Mouse (Mus musculus): ENCODE measurements around the gene Cdon. TPM values are rescaled to one million over a fixed set of nuclear protein-coding genes. Genes with fewer than 3 reads are reported as not detected.
A peak's percentile ranks its signal among the peaks of the same experiment; 100 is the strongest.

Cdon gene
- polyA plus RNA-seq (2016; fragmentation: Nextera tagmentation; extraction: Ambion mirVana): 11.7 and 15.4 TPM in 2 replicates

DNA sequence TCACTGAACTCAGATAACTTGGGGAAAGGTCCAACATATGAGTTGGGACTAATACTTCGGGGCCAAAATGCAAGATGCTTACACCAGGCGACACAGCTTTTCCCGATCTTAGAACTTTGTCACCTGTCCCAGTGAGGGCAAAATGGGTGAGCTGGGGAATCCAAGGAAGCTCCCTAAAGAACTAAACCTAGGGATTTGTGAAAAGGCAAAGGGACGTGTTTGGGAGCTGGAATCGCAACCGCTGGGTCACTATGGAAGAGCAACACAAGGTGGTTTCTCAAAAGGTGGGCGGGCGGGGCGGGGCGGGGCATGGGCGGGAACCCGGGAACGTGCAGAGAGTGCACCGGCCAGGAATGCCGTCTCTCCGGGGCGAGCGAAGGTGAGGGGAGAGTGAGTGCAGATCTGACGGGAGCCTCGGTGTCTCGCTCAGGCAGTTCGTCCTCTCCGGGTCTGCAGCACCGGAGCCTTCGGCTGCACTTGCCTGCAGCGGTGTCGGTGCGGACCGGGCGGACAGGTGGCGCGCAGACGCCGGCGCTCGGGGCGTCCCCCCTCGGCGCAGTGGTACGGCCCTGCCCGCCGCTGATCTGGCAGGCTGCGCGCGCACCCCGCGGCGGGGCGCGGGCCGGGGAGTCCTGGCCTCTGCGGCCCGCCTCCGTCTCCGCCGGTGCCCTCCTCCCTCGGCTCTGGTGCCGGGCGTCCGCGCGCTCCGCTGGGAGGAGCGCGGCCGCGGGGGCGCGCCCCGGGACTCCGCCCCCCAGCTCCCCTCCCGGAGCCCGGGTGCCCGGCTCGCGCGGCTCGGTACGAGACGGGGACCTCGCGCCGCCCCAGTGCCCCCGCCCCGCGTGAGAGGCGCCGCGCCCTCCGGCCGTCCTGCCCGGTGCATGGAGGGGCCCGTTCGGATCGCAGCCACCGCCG lies at the start of gene Cdon:
TSS of gene Cdon (plus strand) at position 324 of the 915 bp plus-strand sequence.
- Histone ChIP-seq H3K4me3 (peak within 1 kb of the TSS; percentile 85), H3K4me1 (replicated peaks) (peaks cover 51% of the 10 kb centered on the region), H3K9me3 (no peaks in the 10 kb centered on the region), H3K27me3 (ENCODE audit: insufficient read depth, poor library complexity, severe bottlenecking) (peaks cover 46% of the 10 kb centered on the region), H3K27ac (peak within 1 kb of the TSS; percentile 98), H3K36me3 (no peaks in the 10 kb centered on the region)
- peak; percentile 88 for DNase-seq (ENCODE audit: low spot score)
- under 1% methylated on average over 94 of the region's 97 CpGs for WGBS

DNA sequence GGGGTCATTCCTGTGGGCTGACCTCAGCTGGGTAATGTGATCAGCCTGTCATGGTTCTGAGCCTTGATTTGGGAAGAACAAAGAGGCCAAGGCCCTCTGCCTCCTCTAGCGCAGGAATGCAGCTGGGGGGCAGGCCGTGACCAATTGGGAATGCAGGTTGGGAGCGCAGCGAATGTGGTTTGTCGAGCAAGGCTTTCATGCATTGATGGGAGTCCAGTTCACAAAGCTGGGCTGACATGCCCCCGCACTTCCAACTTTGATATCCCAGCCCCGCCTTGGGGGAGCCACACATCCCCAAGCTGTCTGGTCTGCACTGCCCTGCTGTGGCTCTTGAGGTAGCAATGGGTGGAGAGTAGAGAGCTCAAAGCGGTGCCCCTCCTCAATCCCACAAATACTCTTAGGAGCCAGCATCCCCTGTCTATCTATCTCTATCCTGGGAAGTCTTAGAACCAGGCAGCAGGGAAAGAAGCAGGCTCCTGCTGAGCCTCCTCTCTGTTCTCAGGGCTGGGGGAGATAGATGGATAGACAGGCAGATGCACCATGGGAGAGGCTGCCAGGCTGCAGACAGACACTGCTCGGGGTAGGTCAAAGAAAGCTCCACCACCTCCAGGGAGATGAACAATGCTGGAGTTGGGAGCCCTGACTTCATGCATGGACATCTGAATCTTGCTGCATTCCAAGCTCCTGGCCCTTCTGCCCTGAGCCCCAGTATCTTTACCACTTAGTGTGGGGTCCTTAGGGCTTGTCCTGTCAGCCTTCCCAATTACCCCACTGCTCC lies 48.4 kb upstream of the Cdon start:
- Histone ChIP-seq H3K4me3 (peak overlapping the region; percentile 1; the same call in 1 of the 2 replicates), H3K4me1 (replicated peaks) (peaks cover 60% of the 10 kb centered on the region), H3K27ac (peak overlapping the region; percentile 83), H3K36me3 (no peaks in the 10 kb centered on the region), H3K27me3 (ENCODE audit: insufficient read depth, poor library complexity, severe bottlenecking) (peaks cover 55% of the 10 kb centered on the region), H3K9me3 (no peaks in the 10 kb centered on the region)
- 3% methylated on average over 9 of the region's 9 CpGs for WGBS
- DNase-seq (ENCODE audit: low spot score): peak; percentile 91

DNA sequence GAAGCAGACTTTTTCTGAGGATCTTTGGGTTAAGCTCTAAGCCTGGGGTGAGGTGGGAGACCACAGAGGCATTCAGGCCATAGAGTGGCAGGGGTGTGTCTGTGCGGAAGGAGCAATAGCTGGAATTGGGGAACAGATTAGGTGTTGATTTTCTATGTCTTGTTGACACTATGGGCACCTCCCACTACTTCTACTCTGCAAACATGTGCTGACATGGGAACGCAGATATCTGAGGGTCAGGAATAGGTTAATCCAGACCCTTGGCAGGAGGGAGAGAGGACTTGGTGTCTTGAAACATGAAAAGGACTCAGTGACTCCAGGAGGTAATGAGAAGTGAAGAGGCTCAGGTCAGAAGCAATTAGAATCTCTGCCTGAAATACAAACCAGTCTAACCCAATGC lies 43.0 kb upstream of the Cdon start:
- peaks cover 45% of the 10 kb centered on the region for H3K4me1 ChIP-seq (replicated peaks)
- no peaks in the 10 kb centered on the region for H3K36me3 ChIP-seq
- WGBS: 74% methylated on average over 2 of the region's 2 CpGs
- H3K9me3 ChIP-seq: no peaks in the 10 kb centered on the region
- H3K27ac ChIP-seq: no peak overlapping the region
- H3K4me3 ChIP-seq: no peak overlapping the region
- H3K27me3 ChIP-seq (ENCODE audit: insufficient read depth, poor library complexity, severe bottlenecking): peaks cover 22% of the 10 kb centered on the region
- no peak for DNase-seq (ENCODE audit: low spot score)

DNA sequence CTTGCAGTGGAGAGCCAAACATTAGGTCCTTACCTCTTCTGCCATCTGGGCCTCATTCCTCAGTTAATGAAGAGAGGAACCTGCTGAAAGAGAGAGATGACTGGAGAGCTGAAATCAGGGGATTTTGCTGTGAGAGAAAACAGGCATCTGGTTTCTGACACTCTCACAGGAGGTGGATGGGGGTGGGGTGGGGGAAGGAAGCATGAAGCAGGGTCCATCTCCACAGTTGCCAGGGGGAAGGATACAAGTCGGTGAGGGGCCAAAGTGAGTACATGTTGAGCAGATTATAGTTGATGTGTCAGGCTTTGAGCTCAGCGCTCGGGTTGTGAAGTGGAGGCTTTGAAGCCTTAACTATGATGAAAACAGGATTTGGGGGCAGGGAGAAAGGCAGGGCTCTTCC lies 41.9 kb upstream of the Cdon start:
- Histone ChIP-seq H3K27ac (peak overlapping the region; percentile 60), H3K36me3 (no peaks in the 10 kb centered on the region), H3K9me3 (no peaks in the 10 kb centered on the region), H3K4me1 (replicated peaks) (peaks cover 35% of the 10 kb centered on the region), H3K27me3 (ENCODE audit: insufficient read depth, poor library complexity, severe bottlenecking) (peaks cover 22% of the 10 kb centered on the region), H3K4me3 (no peak overlapping the region)
- DNase-seq (ENCODE audit: low spot score): no peak
- 51% methylated on average over 3 of the region's 3 CpGs for WGBS

GRCm38 (mm10) chr9:35399896-35400295 lies 21.0 kb upstream of the Cdon start:
- 60% methylated on average over 7 of the region's 7 CpGs for WGBS
- H3K36me3 ChIP-seq: no peaks in the 10 kb centered on the region
- peaks cover 58% of the 10 kb centered on the region for H3K27me3 ChIP-seq (ENCODE audit: insufficient read depth, poor library complexity, severe bottlenecking)
- no peak overlapping the region for H3K27ac ChIP-seq
- no peaks in the 10 kb centered on the region for H3K9me3 ChIP-seq
- no peak overlapping the region for H3K4me3 ChIP-seq
- H3K4me1 ChIP-seq (replicated peaks): peaks cover 30% of the 10 kb centered on the region
- no peak for DNase-seq (ENCODE audit: low spot score)

DNA sequence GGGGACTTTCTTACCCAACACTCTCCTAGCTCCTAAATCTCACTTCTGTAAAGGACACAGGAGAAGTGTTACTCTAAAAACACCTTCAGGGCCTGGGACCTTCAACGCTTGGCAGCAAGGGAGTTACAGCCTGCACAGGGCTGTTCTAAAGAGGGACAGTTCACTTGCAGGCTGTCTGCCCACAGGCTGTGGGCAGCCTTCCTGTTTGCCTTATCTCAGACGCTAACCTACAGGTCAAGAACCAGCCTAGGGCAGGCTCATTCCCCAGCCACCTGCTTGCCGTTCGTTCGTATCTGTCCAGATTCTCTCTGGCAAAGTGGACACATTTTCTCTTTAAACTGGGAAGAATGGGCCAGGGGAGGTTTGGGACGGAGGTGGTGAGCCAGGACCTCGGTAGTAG lies 20.5 kb upstream of the Cdon start:
- peak overlapping the region; percentile 77 for H3K27ac ChIP-seq
- WGBS: 7% methylated on average over 7 of the region's 7 CpGs
- peaks cover 61% of the 10 kb centered on the region for H3K27me3 ChIP-seq (ENCODE audit: insufficient read depth, poor library complexity, severe bottlenecking)
- peaks cover 35% of the 10 kb centered on the region for H3K4me1 ChIP-seq (replicated peaks)
- peak overlapping the region; percentile 28 for H3K4me3 ChIP-seq
- H3K36me3 ChIP-seq: no peaks in the 10 kb centered on the region
- DNase-seq (ENCODE audit: low spot score): no peak
- no peaks in the 10 kb centered on the region for H3K9me3 ChIP-seq

- H3K36me3 ChIP-seq: no peaks in the 10 kb centered on the region
- DNase-seq (ENCODE audit: low spot score): peak; percentile 25
- H3K9me3 ChIP-seq: no peaks in the 10 kb centered on the region
- H3K4me3 ChIP-seq: peak overlapping the region; percentile 28
- H3K27me3 ChIP-seq (ENCODE audit: insufficient read depth, poor library complexity, severe bottlenecking): peaks cover 61% of the 10 kb centered on the region
- WGBS: 2% methylated on average over 9 of the region's 9 CpGs
- H3K27ac ChIP-seq: peak overlapping the region; percentile 77
- peaks cover 38% of the 10 kb centered on the region for H3K4me1 ChIP-seq (replicated peaks)
Measured at GRCm38 (mm10) chr9:35400831-35401230, 20.1 kb upstream of the Cdon start.

GRCm38 (mm10) chr9:35402584-35402991 lies 18.3 kb upstream of the Cdon start:
- Histone ChIP-seq H3K4me3 (no peak overlapping the region), H3K27ac (peak overlapping the region; percentile 66), H3K36me3 (no peaks in the 10 kb centered on the region), H3K9me3 (no peaks in the 10 kb centered on the region), H3K4me1 (replicated peaks) (peaks cover 38% of the 10 kb centered on the region), H3K27me3 (ENCODE audit: insufficient read depth, poor library complexity, severe bottlenecking) (peaks cover 61% of the 10 kb centered on the region)
- DNase-seq (ENCODE audit: low spot score): no peak
- 33% methylated on average over 4 of the region's 4 CpGs for WGBS

DNA sequence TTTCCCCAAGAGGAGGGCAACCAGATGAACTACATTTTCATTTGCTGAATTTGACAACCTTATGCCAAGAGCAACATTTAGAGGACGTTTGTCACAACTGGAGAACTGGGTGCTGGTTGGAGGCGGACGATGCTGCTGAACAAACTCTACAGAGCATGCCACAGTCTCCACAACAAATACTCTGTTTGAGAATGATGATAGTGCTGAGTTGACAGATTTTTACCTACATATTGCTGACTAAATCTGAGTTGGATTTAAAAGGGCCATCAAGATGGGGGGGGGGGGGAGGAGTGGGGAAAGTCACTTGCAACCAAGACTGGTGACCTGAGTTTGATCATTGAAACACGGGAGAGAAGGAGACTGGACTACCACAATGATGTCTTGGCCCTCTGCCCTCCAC lies 17.4 kb upstream of the Cdon start:
- WGBS: 78% methylated on average over 4 of the region's 4 CpGs
- Histone ChIP-seq H3K9me3 (no peaks in the 10 kb centered on the region), H3K27ac (no peak overlapping the region), H3K4me1 (replicated peaks) (peaks cover 38% of the 10 kb centered on the region), H3K36me3 (no peaks in the 10 kb centered on the region), H3K4me3 (no peak overlapping the region), H3K27me3 (ENCODE audit: insufficient read depth, poor library complexity, severe bottlenecking) (peaks cover 61% of the 10 kb centered on the region)
- DNase-seq (ENCODE audit: low spot score): no peak

DNA sequence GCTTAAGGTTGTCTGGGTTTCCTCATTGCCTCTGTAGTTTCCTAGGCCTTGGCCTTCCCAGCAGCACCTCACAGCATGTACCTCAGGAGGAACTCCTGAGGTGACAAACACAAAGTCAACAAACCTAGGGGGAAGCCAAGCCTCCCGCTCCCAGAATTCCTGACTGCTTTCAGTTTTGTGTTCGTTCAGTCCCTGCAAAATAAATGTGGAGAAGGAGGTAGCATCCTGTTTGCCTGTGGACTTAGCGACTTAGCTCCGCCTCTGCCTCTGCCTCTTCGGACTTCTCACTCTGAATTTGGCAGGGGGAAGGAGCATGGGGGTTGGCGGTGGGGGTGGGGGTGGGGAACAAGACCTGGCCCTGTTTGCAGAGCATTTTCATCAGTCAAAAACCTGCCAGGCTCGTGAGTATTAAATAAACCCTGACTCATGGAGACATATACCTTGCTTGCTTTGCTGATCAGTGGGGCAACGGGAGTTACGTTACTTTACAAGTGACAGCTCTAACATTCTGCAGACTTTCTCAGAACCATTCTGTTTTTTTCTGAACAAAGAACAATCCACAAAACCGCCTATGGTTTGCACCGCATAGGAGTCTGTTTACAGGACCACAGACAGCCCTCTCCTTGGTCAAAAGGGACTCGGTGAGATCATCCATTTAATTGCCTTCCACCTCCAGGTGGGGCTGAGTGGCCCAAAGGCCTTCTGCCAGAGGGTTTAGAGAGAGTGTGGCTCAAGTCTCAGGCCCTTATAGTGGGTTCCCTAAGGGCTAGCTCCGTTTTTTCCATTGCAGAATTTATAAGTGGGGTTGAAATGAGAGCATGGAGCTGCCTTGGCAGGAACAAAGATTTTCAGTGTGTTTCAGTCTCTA lies 15.7 kb upstream of the Cdon start:
- H3K27ac ChIP-seq: no peak overlapping the region; the same call in 1 of the 2 replicates
- no peaks in the 10 kb centered on the region for H3K9me3 ChIP-seq
- WGBS: 20% methylated on average over 13 of the region's 13 CpGs
- peaks cover 31% of the 10 kb centered on the region for H3K4me1 ChIP-seq (replicated peaks)
- no peak overlapping the region for H3K4me3 ChIP-seq
- H3K27me3 ChIP-seq (ENCODE audit: insufficient read depth, poor library complexity, severe bottlenecking): peaks cover 44% of the 10 kb centered on the region
- H3K36me3 ChIP-seq: no peaks in the 10 kb centered on the region
- DNase-seq (ENCODE audit: low spot score): no peak

- Histone ChIP-seq H3K36me3 (no peaks in the 10 kb centered on the region), H3K4me1 (replicated peaks) (peaks cover 20% of the 10 kb centered on the region), H3K9me3 (no peaks in the 10 kb centered on the region), H3K27me3 (ENCODE audit: insufficient read depth, poor library complexity, severe bottlenecking) (peaks cover 12% of the 10 kb centered on the region), H3K27ac (no peak overlapping the region), H3K4me3 (no peak overlapping the region)
- DNase-seq (ENCODE audit: low spot score): no peak
- 90% methylated on average over 11 of the region's 11 CpGs for WGBS
Measured at GRCm38 (mm10) chr9:35411225-35411965, 9.5 kb upstream of the Cdon start.

- DNase-seq (ENCODE audit: low spot score): no peak
- H3K27ac ChIP-seq: no peak overlapping the region
- H3K9me3 ChIP-seq: no peaks in the 10 kb centered on the region
- no peaks in the 10 kb centered on the region for H3K36me3 ChIP-seq
- WGBS: 72% methylated on average over 7 of the region's 7 CpGs
- H3K4me3 ChIP-seq: no peak overlapping the region
- H3K4me1 ChIP-seq (replicated peaks): peaks cover 21% of the 10 kb centered on the region
- H3K27me3 ChIP-seq (ENCODE audit: insufficient read depth, poor library complexity, severe bottlenecking): peaks cover 17% of the 10 kb centered on the region
Measured at GRCm38 (mm10) chr9:35411975-35412374, 9.0 kb upstream of the Cdon start.

Measured in hindbrain, embryonic 10.5 days (tissue).